ENCODE assay signal across 8 mouse cellular contexts in genomic region chr2:122148242-122148917, GRCm38 (mm10). TPM values are rescaled to one million over a fixed set of nuclear protein-coding genes. Genes with fewer than 3 reads are reported as not detected.
A peak's percentile ranks its signal among the peaks of the same experiment; 100 is the strongest.
DNase-seq lines count a peak whose midpoint lies in the region; ATAC-seq and TF ChIP-seq lines count a peak whose summit lies in the region.

No protein-coding gene starts in this region.

- H3K9ac ChIP-seq in forebrain, embryonic 11.5 days (ENCODE audit: low read length): peak overlapping the region; percentile 76
- peak overlapping the region; percentile 73 for H3K9ac ChIP-seq in lung, postnatal 0 days (replicated peaks; ENCODE audit: low read depth)

- peak overlapping the region; percentile 53 for H3K4me3 ChIP-seq in forebrain, embryonic 11.5 days (ENCODE audit: low read depth, low read length)
- peak overlapping the region; percentile 79 for H3K4me3 ChIP-seq in lung, postnatal 0 days (ENCODE audit: low read depth, low read length)
- peak overlapping the region; percentile 96 for H3K4me3 ChIP-seq in olfactory bulb, adult 2 months (ENCODE audit: insufficient read depth, low read depth, low read length)

- no peak for TF ChIP-seq CTCF in lung, postnatal 0 days (IDR thresholded peaks at IDR 0.05)
- no peak for TF ChIP-seq CTCF in olfactory bulb, adult 2 months (IDR thresholded peaks at IDR 0.05; ENCODE audit: insufficient read depth, low read depth, low read length)

- H3K27ac ChIP-seq in forebrain, embryonic 11.5 days (ENCODE audit: low read depth, low read length): no peak overlapping the region
- peak overlapping the region; percentile 87 for H3K27ac ChIP-seq in lung, postnatal 0 days (ENCODE audit: low read length)
- H3K27ac ChIP-seq in olfactory bulb, adult 2 months (ENCODE audit: insufficient read depth, low read depth, low read length): peak overlapping the region; percentile 81; the same call in 1 of the 2 replicates

- H3K9me3 ChIP-seq in forebrain, embryonic 11.5 days (ENCODE audit: control insufficient read depth, low read length): no peaks in the 10 kb centered on the region
- H3K9me3 ChIP-seq in lung, postnatal 0 days (ENCODE audit: low read length): no peaks in the 10 kb centered on the region

- H3K4me2 ChIP-seq in forebrain, embryonic 11.5 days (ENCODE audit: low read depth, low read length, severe bottlenecking): peak overlapping the region; percentile 76
- peak overlapping the region; percentile 74 for H3K4me2 ChIP-seq in lung, postnatal 0 days (replicated peaks; ENCODE audit: low read depth, low read length)

- H3K27me3 ChIP-seq in forebrain, embryonic 11.5 days (ENCODE audit: control insufficient read depth, insufficient read depth, low read length): no peaks in the 10 kb centered on the region
- no peaks in the 10 kb centered on the region for H3K27me3 ChIP-seq in lung, postnatal 0 days (replicated peaks; ENCODE audit: insufficient read depth, low read length)

- H3K36me3 ChIP-seq in forebrain, embryonic 11.5 days (ENCODE audit: control insufficient read depth, insufficient read depth, low read length): no peaks in the 10 kb centered on the region
- H3K36me3 ChIP-seq in lung, postnatal 0 days (ENCODE audit: insufficient read depth, low read length): no peaks in the 10 kb centered on the region; the same call in 1 of the 2 replicates

- no peak for TF ChIP-seq POLR2A in olfactory bulb, adult 2 months (IDR thresholded peaks at IDR 0.05; ENCODE audit: insufficient read depth, low read depth, low read length)

- intact Hi-C loops in heart, postnatal 25 days (cut with DNase I): no loop called here

- ATAC-seq in forebrain, embryonic 11.5 days (replicated peaks; ENCODE audit: low FRiP score): 0 out of 2 replicates have a peak, but pooled peaks have one; percentile 0
- ATAC-seq in lung, postnatal 0 days: 0 out of 2 replicates have a peak, but pooled peaks have one; percentile 11

- H3K4me1 ChIP-seq in forebrain, embryonic 11.5 days (replicated peaks; ENCODE audit: control insufficient read depth, insufficient read depth, low read length): peaks cover 2% of the 10 kb centered on the region; the same call in 1 of the 2 replicates
- no peaks in the 10 kb centered on the region; the same call in 1 of the 2 replicates for H3K4me1 ChIP-seq in lung, postnatal 0 days (ENCODE audit: insufficient read depth, low read depth, low read length)
- 0 out of 2 replicates have a peak, but pooled peaks cover 4% of the 10 kb centered on the region for H3K4me1 ChIP-seq in olfactory bulb, adult 2 months (ENCODE audit: control insufficient read depth, insufficient read depth, low read length)

- peak; percentile 87 for DNase-seq in CD4-positive helper T cell, adult 2 months (ENCODE audit: low read depth, low spot score)
- peak; percentile 75 for DNase-seq in adrenal gland, postnatal 10 days
- DNase-seq in forebrain, embryonic 11.5 days (ENCODE audit: low spot score): no peak
- DNase-seq in heart, postnatal 25 days (ENCODE audit: low spot score): peak; percentile 41
- DNase-seq in kidney, postnatal 4 days: peak; percentile 74 to 86
- DNase-seq in lung, postnatal 0 days (ENCODE audit: low spot score): peak; percentile 78
- DNase-seq in thymus, postnatal 25 days: peak; percentile 73

- WGBS in forebrain, embryonic 11.5 days: 41% methylated on average over 18 of the region's 18 CpGs
- WGBS in lung, postnatal 0 days: 10% methylated on average over 18 of the region's 18 CpGs
- WGBS in olfactory bulb, adult 2 months: 43% methylated on average over 18 of the region's 18 CpGs

- no peak for TF ChIP-seq EP300 in lung, postnatal 0 days (IDR thresholded peaks at IDR 0.05)

RNA-seq across cellular contexts. Expression of gene B2m, which starts 0.9 kb away (rescaled TPM):
- total RNA-seq in adrenal gland, postnatal 10 days (2021): 100 to 1,000 TPM; 300 to 427 TPM
- polyA plus RNA-seq in forebrain, embryonic 11.5 days (2014; fragmentation: Nextera tagmentation; extraction: Ambion mirVana): 98.5 and 101 TPM in 2 replicates
- 100 to 1,000 TPM; 132 to 152 TPM for total RNA-seq in heart, postnatal 25 days (2021)
- polyA plus RNA-seq in lung, postnatal 0 days (2015; fragmentation: Nextera tagmentation; extraction: Ambion mirVana): 655 and 745 TPM in 2 replicates
- polyA plus RNA-seq in olfactory bulb, adult 2 months (2012; ENCODE audit: insufficient read depth, insufficient read length, low replicate concordance, missing spikeins): 735 TPM in 1 of 2 replicates, not detected in the other

RNA-seq across cellular contexts. Expression of gene Trim69, which starts 12.1 kb away (rescaled TPM):
- total RNA-seq in adrenal gland, postnatal 10 days (2021): not detected
- polyA plus RNA-seq in forebrain, embryonic 11.5 days (2014; fragmentation: Nextera tagmentation; extraction: Ambion mirVana): 0.15 TPM in 1 of 2 replicates, not detected in the other
- not detected for total RNA-seq in heart, postnatal 25 days (2021)
- not detected in 2 replicates for polyA plus RNA-seq in lung, postnatal 0 days (2015; fragmentation: Nextera tagmentation; extraction: Ambion mirVana)
- polyA plus RNA-seq in olfactory bulb, adult 2 months (2012; ENCODE audit: insufficient read depth, insufficient read length, low replicate concordance, missing spikeins): not detected in 2 replicates

RNA-seq across cellular contexts. Expression of gene Spg11, which starts 30.2 kb away (rescaled TPM):
- 10 to 100 TPM; 14.6 to 16.7 TPM for total RNA-seq in adrenal gland, postnatal 10 days (2021)
- polyA plus RNA-seq in forebrain, embryonic 11.5 days (2014; fragmentation: Nextera tagmentation; extraction: Ambion mirVana): 16.0 and 17.9 TPM in 2 replicates
- 10 to 100 TPM; 10.2 to 11.3 TPM for total RNA-seq in heart, postnatal 25 days (2021)
- polyA plus RNA-seq in lung, postnatal 0 days (2015; fragmentation: Nextera tagmentation; extraction: Ambion mirVana): 4.1 and 4.3 TPM in 2 replicates
- polyA plus RNA-seq in olfactory bulb, adult 2 months (2012; ENCODE audit: insufficient read depth, insufficient read length, low replicate concordance, missing spikeins): 39.5 TPM in 1 of 2 replicates, not detected in the other

RNA-seq across cellular contexts. Expression of gene Patl2, which starts 37.6 kb away (rescaled TPM):
- under 1 TPM; 0.30 to 0.63 TPM for total RNA-seq in adrenal gland, postnatal 10 days (2021)
- polyA plus RNA-seq in forebrain, embryonic 11.5 days (2014; fragmentation: Nextera tagmentation; extraction: Ambion mirVana): not detected in 2 replicates
- total RNA-seq in heart, postnatal 25 days (2021): not detected
- not detected in 2 replicates for polyA plus RNA-seq in lung, postnatal 0 days (2015; fragmentation: Nextera tagmentation; extraction: Ambion mirVana)
- polyA plus RNA-seq in olfactory bulb, adult 2 months (2012; ENCODE audit: insufficient read depth, insufficient read length, low replicate concordance, missing spikeins): not detected in 2 replicates

RNA-seq across cellular contexts. Expression of gene Terb2, which starts 37.7 kb away (rescaled TPM):
- not detected for total RNA-seq in adrenal gland, postnatal 10 days (2021)
- not detected in 2 replicates for polyA plus RNA-seq in forebrain, embryonic 11.5 days (2014; fragmentation: Nextera tagmentation; extraction: Ambion mirVana)
- not detected for total RNA-seq in heart, postnatal 25 days (2021)
- not detected in 2 replicates for polyA plus RNA-seq in lung, postnatal 0 days (2015; fragmentation: Nextera tagmentation; extraction: Ambion mirVana)
- not detected in 2 replicates for polyA plus RNA-seq in olfactory bulb, adult 2 months (2012; ENCODE audit: insufficient read depth, insufficient read length, low replicate concordance, missing spikeins)
